Mouse (Mus musculus) hindbrain, embryonic 11.5 days (tissue): ENCODE measurements around the gene Khdc1b. TPM values are rescaled to one million over a fixed set of nuclear protein-coding genes. Genes with fewer than 3 reads are reported as not detected.

Source experiments
- polyA plus RNA-seq: library from polyadenylated mRNA; unstranded; fragments of >200 nt; fragmentation: Nextera tagmentation; extraction: Ambion mirVana; gene quantifications from 2 replicates; pipeline ENCODE4 v1.2.1, GENCODE M21; 2014

Khdc1b gene
- polyA plus RNA-seq, 1 experiment from 2014 or later, result 0.09 TPM

Other genes with a start within 250 kb of the Khdc1b start
- gene Tmem14a, start 165.0 kb upstream of the Khdc1b start, polyA plus RNA-seq, result 10.9 and 13.5 TPM in 2 replicates
- 0.14 and 0.31 TPM in 2 replicates for gene Gsta3, start 143.0 kb upstream of the Khdc1b start, polyA plus RNA-seq
- not detected in 2 replicates for gene Khdc1a, start 33.9 kb upstream of the Khdc1b start, polyA plus RNA-seq
- not detected in 2 replicates for gene Khdc1c, start 15.2 kb upstream of the Khdc1b start, polyA plus RNA-seq